Mouse (Mus musculus): ENCODE measurements at regions not wholly inside any gene's neighbourhood (a gene's known extent, or its start where the extent isn't known, plus 50 kb on each side); places are given as distances from the start of the nearest gene placed in this dataset.

DNA sequence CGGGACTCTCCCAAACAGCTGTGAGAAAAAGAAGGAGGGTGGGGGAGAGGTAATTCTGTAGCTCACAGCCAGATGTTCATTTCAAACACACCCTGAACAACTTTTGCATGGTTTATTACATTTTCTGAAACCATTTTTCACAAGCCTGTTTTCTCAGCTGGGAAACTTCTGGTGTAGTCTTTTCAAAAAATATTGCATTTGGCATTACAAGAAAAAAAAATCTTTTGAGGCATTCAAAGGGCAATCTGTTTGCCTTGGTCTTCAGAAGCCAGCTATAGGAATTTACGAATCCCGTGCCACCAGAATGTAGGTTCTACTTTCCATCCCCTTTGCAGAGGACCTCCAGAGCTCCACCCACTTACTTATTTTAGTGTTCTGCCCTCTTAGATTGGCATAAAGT lies 681.7 kb downstream of the Gm826 start:
- DNase-seq (ENCODE audit: low spot score) = no peak

DNA sequence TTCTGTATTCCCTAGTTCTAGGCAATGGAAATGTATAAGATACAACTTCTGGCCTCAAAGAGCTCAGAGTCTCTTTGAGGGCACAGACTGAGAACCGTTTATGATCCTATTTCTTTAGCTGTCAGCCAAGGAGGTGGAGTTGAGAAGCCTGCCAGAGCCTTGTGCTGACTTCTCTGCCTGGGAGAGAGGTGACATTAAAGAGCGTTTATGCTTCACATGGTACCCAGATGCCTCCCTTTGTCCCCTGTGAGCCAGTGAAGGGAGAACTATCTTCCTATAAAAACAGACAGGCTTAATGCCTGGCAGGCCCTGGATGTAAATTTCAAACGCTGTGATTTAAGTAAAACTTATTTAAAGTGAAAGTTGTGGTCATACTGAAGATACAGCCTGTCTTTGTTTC lies 657.1 kb downstream of the Gm826 start:
- no peak for DNase-seq (ENCODE audit: low spot score)

DNA sequence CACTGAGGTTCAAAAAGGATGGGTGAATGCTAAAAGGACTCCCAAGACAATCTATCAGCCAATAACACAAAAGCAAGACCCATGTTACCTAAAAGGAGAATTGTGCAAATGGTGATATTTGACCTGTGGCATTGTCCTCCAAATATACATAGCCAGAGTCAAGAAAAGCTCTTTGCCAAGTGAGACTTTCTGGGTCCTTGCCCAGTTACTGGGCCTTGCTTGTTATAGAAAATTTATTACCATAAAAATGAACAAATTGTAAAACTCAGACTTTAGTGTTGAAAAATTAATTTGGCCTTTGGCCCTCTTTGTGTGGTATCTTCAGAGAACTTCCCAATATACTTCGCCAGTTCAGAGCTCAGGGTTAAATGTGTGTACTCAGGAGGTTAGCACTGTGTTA lies 653.3 kb downstream of the Gm826 start:
- DNase-seq (ENCODE audit: low spot score) = no peak

DNA sequence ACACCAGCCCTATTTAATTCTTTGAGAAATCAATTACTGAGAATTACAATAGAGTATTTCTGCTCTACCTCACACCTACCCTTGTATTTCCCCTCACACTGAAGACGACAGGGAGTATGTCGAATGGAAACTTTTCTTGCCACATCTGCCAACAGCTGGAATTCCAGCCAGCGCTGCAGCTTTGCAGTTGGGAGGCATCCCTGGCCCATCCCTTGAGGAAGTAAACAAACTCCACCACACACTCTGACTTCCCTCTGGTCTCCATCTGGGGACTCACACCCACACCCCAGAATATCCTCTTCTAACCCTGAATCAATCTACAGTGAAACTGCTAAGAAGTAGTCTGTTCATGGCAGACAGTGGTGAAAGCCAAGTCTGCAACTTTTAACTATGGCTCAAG lies 630.9 kb downstream of the Gm826 start:
- no peak for DNase-seq (ENCODE audit: low spot score)

DNA sequence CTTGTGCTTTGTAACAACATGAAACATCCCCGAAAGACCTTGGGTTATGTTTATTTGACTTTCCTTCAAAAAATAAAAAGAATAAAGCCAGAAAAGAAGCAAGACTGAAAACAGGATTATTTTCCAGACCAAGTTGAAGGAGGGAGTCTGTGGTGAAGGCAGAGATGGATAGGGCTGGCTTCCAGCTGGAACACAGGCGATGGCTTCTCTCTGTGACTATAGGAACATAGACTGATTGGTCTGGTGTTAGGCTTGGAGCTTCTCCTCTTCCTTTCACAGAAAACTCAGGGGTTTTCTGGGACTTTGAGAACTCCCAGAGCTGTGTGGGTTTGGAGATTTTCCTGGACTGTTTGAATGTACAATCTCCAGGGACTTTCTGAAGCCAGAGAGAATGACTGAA lies 625.8 kb downstream of the Gm826 start:
- DNase-seq (ENCODE audit: low spot score) = no peak

DNA sequence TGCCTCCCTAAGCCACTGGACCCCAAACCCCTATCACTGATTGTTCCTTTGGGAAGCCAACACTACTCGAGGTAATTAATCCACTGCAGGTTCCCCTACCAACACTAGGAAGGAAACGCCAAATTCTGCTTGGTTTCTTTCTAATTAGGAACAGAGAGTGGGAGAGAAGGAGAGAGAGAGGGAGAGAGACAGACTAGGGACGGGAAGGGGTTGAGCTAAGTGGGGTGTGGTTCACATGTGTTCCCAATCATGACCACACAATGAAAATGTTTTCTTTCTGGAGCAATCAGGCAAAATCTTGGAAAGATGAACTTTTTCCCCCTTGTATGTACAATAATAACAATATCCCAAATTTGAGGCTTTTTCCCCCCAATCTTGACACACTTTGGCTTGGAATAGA lies 619.3 kb downstream of the Gm826 start:
- no peak for DNase-seq (ENCODE audit: low spot score)

DNA sequence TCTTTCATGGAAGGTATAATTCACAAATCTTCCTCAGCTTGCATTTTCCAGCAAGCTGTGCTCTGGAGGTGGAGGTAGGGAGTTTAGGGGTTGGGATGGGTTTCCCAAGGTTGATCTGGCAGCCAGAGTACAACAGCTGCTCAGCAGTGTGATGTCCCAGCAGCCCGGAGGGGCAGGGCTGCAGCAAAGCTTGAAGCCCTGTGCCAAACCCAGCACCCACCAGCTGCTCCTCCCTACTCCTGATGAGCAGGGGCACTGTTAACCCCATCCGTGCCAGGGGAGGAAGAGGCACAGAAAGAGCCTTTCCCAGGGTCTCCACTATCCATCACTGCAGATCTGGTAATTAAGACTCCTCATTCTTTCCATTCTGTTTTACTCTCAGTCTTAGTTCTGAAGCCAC lies 615.2 kb downstream of the Gm826 start:
- no peak for DNase-seq (ENCODE audit: low spot score)

DNA sequence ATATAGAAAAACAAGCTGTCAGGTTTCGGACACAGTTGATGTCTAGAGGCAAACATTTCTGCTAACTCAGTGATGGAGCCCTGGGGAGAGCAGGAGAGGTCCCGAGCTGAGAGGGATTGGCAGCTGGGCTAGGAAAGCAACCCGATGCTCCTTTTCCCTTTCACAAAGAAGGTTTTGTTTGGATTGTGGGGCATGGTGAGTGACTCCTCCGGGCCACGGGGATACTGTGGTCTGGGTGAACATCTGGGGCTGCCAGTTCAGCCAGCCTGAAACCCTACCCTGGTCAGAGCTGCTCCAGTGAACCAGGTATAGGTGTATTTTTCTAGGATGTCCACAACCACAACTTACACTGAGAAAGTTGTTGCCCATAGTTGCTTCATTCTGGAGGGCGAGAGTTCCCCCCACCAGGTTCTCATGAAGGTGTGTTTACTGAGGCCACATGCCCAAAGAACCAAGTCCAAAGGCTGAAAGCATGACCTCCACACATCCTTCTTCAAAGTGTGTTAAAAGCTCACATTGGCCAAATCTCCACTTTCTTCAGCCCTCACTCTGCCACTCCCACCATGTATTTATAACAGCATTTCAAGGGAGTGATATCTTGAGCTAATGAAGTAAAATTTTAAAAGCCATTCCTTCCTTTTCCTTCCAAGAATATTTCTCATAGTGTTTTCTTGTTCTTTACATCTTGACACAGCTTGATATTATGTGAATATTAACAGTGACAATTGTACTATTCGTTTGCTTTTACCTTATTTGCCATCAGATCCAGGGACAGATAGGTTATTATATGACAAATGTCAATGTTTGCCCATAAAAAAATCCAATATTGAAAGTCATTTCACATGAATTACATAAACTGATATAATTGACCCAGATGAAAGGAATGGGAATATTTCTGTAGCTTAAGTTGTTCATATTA lies 608.5 kb downstream of the Gm826 start:
- no peak for DNase-seq (ENCODE audit: low spot score)

DNA sequence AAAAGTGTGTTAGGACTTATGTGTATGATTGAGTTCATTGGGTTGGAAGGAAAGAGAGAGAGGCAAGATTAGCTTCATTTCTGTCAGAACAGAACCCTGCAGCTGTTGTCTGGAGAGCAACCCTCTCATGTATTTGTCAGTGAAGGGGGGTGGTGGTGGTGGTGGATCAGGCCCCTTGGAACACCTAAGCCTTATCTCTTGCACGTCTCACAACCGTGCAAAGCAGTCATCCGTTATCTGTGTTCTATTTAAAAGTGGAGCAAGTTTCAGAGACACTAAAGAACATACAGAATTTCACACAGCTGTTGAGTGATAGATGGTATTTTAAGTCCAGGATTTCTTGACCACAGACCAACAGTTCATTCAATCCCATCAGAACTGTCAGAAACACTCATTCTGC lies 604.7 kb downstream of the Gm826 start:
- DNase-seq (ENCODE audit: low spot score) = no peak

DNA sequence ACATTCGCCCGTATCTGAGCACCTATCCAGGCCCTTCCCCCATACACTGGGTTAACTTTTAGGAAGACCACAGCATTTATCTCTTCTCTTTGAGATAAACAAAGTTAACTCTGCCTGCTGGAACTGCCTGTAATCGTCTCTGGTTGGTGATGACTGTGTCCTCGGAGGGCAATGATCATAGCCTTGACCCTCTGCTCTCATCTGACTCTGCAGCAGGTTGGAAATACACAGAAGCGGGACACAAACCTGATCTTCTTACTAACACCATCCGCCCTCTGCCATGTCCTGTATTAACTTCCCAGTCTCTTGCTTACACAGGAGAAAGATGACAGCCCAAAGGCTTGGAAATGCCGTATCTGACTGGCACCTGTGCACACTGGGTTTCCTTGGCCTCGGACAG lies 603.7 kb downstream of the Gm826 start:
- DNase-seq (ENCODE audit: low spot score) = no peak

DNA sequence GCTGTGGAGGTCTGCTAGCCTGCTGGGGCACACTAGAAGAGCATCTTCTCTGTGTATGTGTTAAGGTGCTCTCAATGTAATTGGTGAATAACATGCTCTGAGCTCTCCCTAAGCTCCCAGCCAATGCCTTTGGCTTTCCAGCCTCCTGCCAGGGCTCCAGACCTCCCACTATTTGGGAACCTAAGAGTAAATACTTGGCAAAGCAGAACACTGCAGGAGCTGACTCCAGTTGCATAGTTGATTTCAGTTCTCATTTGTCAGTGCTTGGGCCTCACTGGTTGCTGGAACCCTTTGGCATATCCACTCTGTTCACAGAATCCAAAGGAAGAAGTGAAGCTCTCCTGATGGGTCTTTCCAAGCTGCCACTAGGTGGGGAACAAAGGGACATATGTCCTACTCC lies 602.7 kb downstream of the Gm826 start:
- DNase-seq (ENCODE audit: low spot score) = no peak

DNA sequence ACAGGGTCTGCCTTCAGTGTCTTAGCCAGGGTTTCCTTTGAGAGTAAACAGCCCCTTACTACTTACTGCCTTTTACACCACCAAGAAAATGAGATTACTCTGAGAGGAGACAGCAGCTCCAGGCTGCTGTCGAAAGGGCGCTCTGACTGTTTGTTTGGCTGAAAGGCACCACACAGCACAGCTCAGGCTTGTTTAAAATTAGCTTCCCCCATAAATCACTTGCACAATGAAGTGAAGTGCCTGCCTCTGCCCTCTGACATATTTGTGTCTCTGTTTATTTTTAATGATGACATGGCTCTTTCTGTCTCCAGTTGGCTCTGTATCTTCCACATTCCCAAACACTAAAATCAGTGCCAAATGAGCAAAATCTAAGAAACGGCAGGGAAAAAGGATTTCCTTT lies 601.5 kb downstream of the Gm826 start:
- DNase-seq (ENCODE audit: low spot score) = peak; percentile 45

DNA sequence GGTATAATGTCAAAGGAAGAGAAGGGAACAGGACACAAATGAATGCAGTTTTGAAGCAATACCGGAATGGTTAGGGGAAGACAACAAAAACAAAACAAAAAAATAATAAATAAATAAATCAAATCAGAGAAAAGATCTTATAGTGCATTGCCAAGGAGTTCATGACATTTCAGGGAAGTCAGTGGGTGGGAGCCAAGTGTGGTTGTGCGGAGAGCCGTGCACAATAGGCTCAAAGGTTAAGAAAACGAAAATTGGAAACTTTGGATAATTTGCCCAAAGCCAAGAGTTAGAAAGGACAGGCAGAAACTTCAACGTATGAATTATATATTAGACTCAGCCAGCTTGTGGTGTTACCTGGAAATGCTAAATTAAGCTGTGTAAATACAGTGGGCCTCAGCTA lies 599.4 kb downstream of the Gm826 start:
- DNase-seq (ENCODE audit: low spot score) = no peak

DNA sequence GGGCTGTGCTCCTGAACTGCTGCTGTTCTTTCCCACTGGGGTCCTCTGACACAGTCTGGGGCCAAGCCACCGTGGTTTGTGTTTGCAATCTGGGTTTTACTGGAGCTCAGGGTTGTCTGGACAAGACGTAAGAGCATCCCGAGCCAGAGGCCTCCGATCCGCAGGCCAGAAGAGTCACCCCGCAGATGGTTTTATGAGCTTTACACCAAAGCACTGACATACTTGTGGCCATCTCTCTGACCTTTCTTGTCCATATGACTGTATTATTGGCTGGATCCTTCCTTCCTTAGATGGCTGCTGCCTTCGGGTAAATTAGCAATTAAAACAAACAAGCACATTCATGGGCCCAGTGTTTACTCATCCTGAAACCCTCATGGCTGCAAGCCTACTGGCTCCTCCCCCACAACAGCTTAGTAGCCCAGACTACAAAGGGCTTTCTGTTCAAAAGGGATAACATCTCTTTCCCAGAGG lies 578.4 kb downstream of the Gm826 start:
- peak; percentile 10 for DNase-seq (ENCODE audit: low spot score)

DNA sequence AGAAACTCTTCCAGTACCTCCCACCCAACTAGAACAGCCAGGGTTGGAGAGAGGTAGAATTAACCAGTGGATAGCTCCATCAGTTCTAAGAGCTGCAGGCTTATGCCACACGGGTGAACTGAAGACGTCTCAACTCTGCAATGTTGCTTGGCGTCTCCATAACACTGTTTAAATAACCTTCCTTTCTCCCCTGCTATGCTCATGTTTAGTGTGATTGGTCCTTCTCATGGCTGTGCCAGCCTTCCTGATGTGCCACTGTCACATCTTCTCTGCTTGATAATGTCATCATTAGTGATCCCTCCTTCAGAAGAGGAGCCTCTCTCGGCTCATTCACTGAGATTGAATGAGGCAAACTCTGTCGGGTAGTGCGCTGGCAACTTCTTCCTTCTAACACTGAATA lies 573.2 kb downstream of the Gm826 start:
- DNase-seq (ENCODE audit: low spot score) = no peak

DNA sequence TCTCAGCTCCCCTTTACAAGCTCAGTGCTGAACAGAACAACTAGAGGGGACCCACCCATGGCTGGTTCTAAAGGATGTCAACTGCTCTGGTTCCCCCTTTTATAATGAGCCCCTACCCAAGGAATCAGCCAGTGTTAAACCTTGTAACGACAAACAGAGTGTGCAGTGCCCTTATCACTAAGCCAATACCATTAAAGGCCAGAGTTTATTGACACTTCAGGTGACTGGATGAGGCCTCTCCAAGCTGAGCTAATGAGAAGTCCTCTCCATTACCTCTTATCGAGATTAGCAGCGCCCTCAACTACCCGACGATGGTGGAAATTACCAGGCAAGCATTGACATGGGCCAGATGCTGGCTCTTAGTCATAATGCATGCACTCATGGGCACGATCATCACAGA lies 570.8 kb downstream of the Gm826 start:
- no peak for DNase-seq (ENCODE audit: low spot score)
